Mouse (Mus musculus) left cerebral cortex, adult 6 months (tissue): Measurements from ENCODE around the gene Nxf3. TPM values are rescaled to one million over a fixed set of nuclear protein-coding genes. Genes with fewer than 3 reads are reported as not detected.

Experiments
- long read RNA-seq, 2 experiments: library from polyadenylated mRNA; unstranded; transcript quantifications; one replicate each; pipeline ENCODE4 v2.0.0; 2019 to 2020
- polyA plus RNA-seq: library from polyadenylated mRNA; unstranded; fragments of <200 nt; fragmentation: Nextera tagmentation; gene quantifications from 2 replicates; pipeline ENCODE4 v1.2.3, GENCODE M21; 2021

The Nxf3 gene
- not detected in 2 replicates for polyA plus RNA-seq
- long read RNA-seq, experiment 1: 0 reads
- long read RNA-seq, experiment 2: 0 reads

GRCm38 (mm10) chrX:136085155-136085554, at the start of gene Nxf3:
TSS of gene Nxf3 (minus strand) at chrX:136085255.

DNA sequence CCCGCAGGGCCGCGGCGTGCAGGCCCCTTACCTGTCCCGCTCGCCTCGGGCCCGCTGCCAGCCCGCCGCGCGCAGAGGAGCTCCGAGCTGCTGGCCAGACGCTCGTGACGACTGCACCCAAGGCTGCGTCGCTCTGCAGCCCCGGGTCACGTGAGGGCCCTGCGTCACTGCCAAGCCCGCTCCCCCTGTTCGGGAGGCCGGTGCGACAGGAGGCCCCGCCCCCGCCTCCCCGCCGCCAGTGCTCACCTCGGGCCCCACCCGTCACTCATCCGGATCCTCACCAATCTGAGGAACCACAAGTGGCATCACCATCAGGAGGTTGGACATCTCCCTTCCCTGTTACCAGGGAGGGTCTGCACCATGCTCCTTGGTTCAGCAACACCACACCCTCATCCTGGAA, 17.0 kb downstream of the Nxf3 start, which contains the start of gene Bex2:
TSS of gene Bex2 (minus strand) at position 217 of the 400 bp plus-strand sequence.

DNA sequence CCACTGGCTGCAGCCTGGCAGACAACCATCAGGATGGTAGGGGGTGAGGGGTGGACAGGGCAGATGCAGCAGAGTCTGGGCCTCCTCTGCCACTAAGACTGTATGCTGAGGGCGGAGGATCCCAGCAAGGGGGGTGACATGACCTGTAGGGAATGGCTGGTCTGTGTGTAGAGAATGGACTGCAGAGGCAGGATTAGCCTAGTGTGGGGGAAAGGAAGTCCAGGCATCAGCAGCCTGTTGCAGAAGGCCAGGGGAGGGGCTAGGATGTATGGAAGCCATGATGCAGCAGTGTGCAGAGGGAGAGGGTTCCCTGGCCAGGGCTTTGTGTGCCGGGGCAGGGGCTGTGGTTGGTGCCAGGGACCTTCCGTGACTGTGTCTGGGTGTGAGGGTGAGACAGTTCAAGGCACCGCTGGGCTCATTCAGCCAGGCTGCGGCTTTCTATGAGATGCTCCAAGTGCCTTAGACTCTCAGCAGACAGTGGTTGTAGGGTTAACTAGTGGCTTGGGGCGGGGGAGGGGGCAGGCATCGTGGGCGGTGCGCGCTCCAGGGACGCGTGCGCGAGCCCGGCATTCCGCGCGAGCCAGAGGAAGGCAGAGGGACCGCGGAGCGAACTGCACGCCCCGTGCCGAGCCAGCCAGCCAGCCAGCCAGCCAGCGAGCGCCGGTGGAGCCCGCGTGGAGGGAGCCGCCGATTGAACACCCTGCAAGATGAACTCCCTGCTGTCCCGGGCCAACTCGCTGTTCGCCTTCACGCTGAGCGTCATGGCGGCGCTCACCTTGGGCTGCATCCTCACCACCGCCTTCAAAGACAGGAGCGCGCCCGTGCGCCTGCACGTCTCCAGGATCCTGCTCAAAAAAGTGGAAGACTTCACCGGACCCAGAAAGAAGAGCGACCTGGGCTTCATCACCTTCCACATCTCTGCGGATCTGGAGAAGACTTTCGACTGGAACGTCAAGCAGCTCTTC, 52.0 kb downstream of the Nxf3 start, which contains the start of gene Arxes1:
TSS of gene Arxes1 (plus strand) at position 569 of the 965 bp plus-strand sequence.

Other genes starting within 250 kb of the Nxf3 start
- 39.0 and 51.3 TPM in 2 replicates for gene Gprasp2, start 246.2 kb downstream of the Nxf3 start, polyA plus RNA-seq
- gene Arxes2, start 91.4 kb downstream of the Nxf3 start, polyA plus RNA-seq: 65.2 and 69.8 TPM in 2 replicates
- gene Arxes1, start 51.9 kb downstream of the Nxf3 start, polyA plus RNA-seq: 21.0 and 26.9 TPM in 2 replicates
- gene Bex2, start 17.0 kb downstream of the Nxf3 start, polyA plus RNA-seq: 690 and 793 TPM in 2 replicates
- 40.1 and 44.5 TPM in 2 replicates for gene Bex4, start 53.7 kb upstream of the Nxf3 start, polyA plus RNA-seq
- 75.2 and 80.9 TPM in 2 replicates for gene Tceal8, start 87.1 kb upstream of the Nxf3 start, polyA plus RNA-seq
- 62.1 and 111 TPM in 2 replicates for gene Tceal5, start 118.6 kb upstream of the Nxf3 start, polyA plus RNA-seq
- 3.1 and 4.2 TPM in 2 replicates for gene Tceal7, start 129.5 kb upstream of the Nxf3 start, polyA plus RNA-seq
- gene Bex1, start 130.3 kb upstream of the Nxf3 start, polyA plus RNA-seq: 157 and 170 TPM in 2 replicates
- gene Tceal9, start 159.8 kb upstream of the Nxf3 start, polyA plus RNA-seq: 202 and 229 TPM in 2 replicates
- gene Bex3, start 185.0 kb upstream of the Nxf3 start, polyA plus RNA-seq: 608 and 622 TPM in 2 replicates